Mouse (Mus musculus) adrenal gland, postnatal 25 days (tissue): Measurements from ENCODE around the gene 1700024G13Rik. TPM values are rescaled to one million over a fixed set of nuclear protein-coding genes. Genes with fewer than 3 reads are reported as not detected.
"Not testable (repeated sequence)": the region's sequence is repeated elsewhere in the genome, so short reads cannot be mapped to it uniquely, and the experiment has no call there.

Experiments
- DNase-seq: peaks from one replicate; pipeline ENCODE4 v3.0.0; 2021; ENCODE audit warnings: mixed read lengths
- long read RNA-seq: library from polyadenylated mRNA; stranded (forward); transcript quantifications from one replicate; pipeline ENCODE4 v2.0.0, GENCODE M21; 2021
- total RNA-seq: library from RNA; stranded (reverse); gene quantifications from 2 replicates; pipeline ENCODE4 v1.2.3, GENCODE M21; 2021

Gene 1700024G13Rik
- not detected in 2 replicates for total RNA-seq
- long read RNA-seq, result 0 reads

DNA sequence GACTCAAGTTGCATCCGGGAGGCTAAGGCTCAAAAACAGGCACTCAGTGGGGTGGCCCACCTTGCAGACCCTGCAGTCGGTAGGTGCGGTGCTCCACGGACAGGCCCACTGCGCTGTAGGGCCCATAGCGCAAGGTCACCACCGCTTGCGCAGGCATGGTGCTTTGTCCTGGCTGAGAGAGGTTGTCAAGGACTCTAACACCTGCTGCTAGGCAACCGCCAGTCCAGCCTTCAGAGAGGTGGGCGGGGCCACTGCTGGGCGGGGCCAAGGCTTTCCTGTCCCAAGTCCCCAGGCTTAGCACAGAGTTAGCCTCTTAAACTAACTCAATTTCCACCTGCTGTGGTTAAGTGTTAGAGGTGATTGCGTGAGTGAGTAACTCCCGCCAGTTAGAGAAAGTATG is at the start of gene 1700024G13Rik:
TSS of gene 1700024G13Rik (minus strand) at position 196 of the 400 bp plus-strand sequence.
- peak; percentile 76 for DNase-seq

- no peak for DNase-seq
These were observed 49.2 kb upstream of the 1700024G13Rik start for GRCm38 (mm10) chr14:32437352-32437793.

DNA sequence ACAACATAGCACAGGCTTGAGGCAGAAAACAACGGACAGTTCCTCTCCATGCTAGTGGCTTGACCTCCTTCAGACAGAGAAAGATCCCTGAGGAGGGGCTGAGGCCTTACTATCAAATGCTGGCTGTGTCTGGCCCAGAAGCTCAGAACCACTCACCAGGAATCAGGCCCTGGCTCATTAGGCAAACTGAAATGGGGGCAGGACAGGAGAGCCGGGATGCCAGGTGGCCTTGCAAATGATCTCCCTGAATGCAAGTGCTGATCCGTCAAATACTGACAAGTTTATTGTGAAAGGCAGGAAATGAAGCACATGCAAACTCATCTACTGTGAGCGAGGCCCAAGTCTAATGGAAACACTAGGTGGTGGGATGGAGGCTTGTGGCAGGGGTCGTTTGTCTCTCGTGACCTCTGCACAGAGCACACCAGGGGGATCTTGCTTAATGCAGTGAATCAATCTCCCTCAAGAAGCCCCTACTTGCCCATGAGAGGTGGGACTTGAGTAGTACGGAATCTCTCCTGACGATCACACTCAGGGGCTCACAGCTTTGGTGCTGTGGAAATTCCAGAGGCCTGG is 40.9 kb upstream of the 1700024G13Rik start:
- no peak for DNase-seq

DNA sequence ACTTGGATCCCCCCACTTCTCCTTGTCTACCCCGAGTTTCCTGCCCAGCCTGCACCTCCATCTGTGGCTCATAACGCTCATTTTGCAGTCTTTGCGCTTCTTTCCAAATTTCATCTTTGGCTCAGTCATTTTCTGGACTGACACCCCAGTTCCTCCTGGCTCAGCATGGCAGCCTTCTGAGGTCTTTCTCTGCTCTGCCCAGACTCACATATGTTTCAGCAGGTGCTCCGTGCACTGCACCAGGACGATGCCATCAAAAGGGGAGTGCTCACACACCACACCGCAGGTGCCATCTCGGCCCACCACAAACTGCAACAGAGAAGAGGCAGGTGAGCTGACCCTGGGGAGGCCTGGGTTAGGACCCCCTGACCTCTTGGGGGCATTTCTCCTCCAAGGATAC is 35.8 kb upstream of the 1700024G13Rik start:
- no peak for DNase-seq

DNA sequence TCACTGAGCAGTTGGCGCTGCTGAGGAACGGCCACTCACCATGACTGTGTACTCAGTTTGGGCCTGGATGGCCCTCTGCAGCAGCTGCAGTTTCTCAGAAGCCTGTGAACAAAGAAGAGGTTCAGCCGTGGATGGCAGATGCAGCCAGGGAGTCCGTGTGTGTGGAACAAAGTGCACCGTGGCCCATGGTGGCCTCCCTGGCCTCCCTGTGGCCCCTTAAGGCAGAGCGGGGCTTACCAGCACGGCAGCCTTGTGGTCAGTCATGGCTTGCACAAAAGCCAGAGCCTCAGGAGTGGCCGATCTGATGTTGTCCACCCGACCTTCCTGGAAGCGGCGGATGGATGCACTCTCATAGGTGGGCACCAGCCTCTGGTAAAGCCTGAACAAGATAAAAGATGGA is 30.6 kb upstream of the 1700024G13Rik start:
- DNase-seq, result no peak

GRCm38 (mm10) chr14:32412075-32412474 is 23.9 kb upstream of the 1700024G13Rik start:
- DNase-seq, result no peak

- DNase-seq, result no peak
These were observed 21.9 kb upstream of the 1700024G13Rik start for GRCm38 (mm10) chr14:32410084-32410483.

GRCm38 (mm10) chr14:32405399-32405798 is 17.2 kb upstream of the 1700024G13Rik start:
- not testable (repeated sequence) for DNase-seq

GRCm38 (mm10) chr14:32381619-32382018 is 6.6 kb downstream of the 1700024G13Rik start:
- no peak for DNase-seq

DNA sequence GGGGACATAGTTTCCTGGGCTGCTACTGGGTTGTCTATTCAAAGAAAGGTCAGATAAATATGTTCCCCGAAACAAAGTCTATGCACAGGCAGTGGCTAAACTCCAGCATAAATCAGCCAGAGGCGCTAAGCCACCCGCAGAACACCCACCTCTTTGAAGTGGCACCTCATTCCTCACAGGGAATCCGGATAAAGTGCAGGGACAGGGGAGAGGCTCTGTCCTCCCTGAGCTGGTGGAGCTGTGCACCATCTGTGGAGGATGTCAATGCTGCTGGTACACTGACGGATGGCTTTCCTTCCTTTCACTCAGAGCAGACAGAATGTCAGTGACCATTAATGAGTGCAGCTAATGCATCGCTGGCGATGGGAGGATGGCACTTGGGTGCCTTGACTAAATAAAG is 7.1 kb downstream of the 1700024G13Rik start:
- no peak for DNase-seq

DNA sequence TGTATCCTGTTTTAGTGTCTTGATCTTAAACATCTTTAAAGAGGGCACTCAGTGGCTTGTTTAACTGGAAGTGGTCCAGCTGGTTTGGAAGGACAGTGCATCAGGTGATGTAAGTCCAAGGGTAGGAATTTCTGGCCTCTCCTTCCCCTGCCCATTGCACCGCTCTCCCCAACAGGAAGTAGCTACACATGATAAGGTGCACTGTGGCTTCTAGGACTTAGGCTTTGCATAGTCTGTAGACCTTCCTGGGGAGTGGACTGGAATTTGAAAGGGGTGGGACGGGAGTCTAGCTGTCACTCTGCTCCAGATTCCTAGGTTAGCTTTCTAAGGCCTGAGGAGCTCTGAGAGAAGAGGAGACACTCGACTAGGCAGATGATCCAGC is 8.1 kb downstream of the 1700024G13Rik start:
- DNase-seq, result no peak

DNA sequence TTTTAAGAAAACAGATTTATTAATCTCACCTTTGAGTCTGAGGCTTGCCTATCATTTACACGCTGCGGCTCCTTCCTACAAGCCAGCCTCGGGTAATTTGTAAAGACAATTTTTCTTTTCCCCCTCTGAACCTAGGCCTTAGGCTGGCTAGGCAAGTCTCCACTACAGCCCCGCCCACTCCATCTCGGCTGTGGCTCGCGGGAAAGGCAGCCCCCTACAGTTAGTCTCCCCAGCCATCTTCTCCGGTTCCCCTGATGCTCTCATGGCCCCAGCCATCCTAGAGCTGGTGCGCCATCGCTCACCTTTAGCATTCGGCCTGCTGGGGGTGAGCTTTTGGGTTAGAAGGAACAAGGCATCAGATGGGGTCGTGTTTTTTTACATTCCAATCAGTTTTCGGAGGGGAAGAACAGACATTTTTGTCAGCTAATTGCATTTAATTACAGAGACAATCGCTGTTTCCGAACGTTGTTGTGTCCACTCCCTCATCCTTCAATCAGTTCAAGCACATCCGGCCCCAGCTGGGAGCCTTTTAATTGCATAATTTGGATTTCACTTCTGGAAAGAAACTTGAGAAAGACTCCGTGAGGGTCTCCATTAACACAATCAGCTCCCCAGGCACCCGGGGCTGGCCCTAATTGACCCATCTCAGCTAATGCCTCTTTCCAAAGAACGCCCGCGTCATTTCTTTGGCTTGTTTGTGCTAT is 8.6 kb downstream of the 1700024G13Rik start:
- DNase-seq, result no peak

- no peak for DNase-seq
These were observed 15.7 kb downstream of the 1700024G13Rik start for GRCm38 (mm10) chr14:32372510-32372909.

GRCm38 (mm10) chr14:32369756-32370155 is 18.4 kb downstream of the 1700024G13Rik start:
- DNase-seq, result no peak

DNA sequence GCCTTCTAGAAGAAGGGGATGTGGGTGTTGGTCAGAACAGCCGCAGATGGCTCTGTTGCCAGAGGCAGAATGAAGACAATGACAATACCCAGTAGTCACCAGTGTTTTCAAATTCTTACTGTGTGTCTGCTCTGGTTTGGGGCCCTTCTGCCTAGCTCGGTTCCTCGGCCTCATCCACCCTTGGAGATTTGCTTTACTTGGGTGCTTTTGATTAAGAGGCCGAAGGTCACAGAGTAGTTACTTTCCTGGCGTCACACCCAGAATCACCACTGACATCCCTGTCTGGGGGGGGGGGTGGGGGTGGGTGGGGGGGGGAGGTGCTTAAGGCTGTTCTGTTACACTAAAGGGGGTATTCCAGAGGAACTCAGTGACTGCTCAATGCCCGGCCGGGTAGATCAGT is 23.8 kb downstream of the 1700024G13Rik start:
- no peak for DNase-seq

- DNase-seq, result not testable (repeated sequence)
These were observed 36.8 kb downstream of the 1700024G13Rik start for GRCm38 (mm10) chr14:32351181-32351920.

- no peak for DNase-seq
These were observed 40.9 kb downstream of the 1700024G13Rik start for GRCm38 (mm10) chr14:32347307-32347706.

DNA sequence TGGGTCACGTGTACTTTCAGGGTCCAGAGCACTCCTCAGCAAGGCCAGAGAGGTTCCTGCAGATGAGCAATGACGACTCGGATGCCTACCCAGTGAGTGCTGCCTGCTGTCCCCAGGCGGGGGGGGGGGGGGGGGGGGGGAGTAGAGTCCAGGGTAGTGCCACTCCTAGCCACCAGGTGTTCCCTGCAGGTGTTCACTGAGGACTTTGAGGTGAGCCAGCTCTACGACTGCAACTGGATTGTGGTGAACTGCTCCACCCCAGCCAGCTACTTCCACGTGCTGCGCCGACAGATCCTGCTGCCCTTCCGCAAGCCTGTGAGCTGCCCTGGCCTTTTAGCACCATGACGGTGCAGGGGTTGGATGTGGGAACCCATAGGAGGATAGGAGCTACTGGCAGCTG is 43.5 kb downstream of the 1700024G13Rik start:
- no peak for DNase-seq

DNA sequence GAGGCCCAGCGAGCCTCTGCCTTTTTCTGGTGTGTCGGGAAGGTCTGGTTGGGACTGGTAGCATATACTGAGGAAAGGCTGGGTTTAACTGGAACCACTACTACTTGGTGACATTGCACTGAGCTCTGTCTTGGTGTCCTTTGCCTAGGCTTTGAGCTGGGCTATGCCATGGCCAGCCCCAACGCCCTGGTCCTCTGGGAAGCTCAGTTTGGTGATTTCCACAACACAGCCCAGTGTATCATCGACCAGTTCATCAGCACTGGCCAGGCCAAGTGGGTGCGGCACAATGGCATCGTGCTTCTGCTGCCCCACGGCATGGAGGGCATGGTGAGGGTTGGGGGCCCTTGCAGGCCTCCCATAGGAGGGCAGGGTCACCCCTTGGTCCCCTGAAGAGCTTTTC is 44.0 kb downstream of the 1700024G13Rik start:
- DNase-seq, result no peak

GRCm38 (mm10) chr14:32341823-32342222 is 46.4 kb downstream of the 1700024G13Rik start:
- no peak for DNase-seq

GRCm38 (mm10) chr14:32336547-32336946 is 51.6 kb downstream of the 1700024G13Rik start:
- no peak for DNase-seq

- DNase-seq, result no peak
These were observed 52.2 kb downstream of the 1700024G13Rik start for GRCm38 (mm10) chr14:32336021-32336420.
